Mouse (Mus musculus) embryonic fibroblast, embryonic 13.5 days (primary cell): ENCODE results near the gene Rnpep. TPM values are rescaled to one million over a fixed set of nuclear protein-coding genes. Genes with fewer than 3 reads are reported as not detected.

Experiments used
- H3K27ac ChIP-seq: 2 replicates; pipeline ENCODE4 v1.5.1; 2012; ENCODE audit warnings: low read length, control low read depth, inconsistent platforms; ENCODE audit not compliant: insufficient read depth
- H3K4me1 ChIP-seq: 2 replicates; pipeline ENCODE4 v1.6.1; 2011; ENCODE audit warnings: low read length; ENCODE audit not compliant: control insufficient read depth, insufficient read depth
- H3K4me3 ChIP-seq: 2 replicates; pipeline ENCODE4 v1.5.1; 2011; ENCODE audit warnings: mild to moderate bottlenecking, control low read depth, low read length; ENCODE audit not compliant: insufficient read depth
- CTCF ChIP-seq: IDR thresholded peaks from 2 replicates; pipeline ENCODE4 v1.5.1; 2011; ENCODE audit warnings: mild to moderate bottlenecking, control low read depth, low read length, moderate library complexity, borderline replicate concordance; ENCODE audit not compliant: insufficient read depth
- POLR2A ChIP-seq: IDR thresholded peaks from 2 replicates; pipeline ENCODE4 v1.6.1; 2011; ENCODE audit warnings: low read depth, mild to moderate bottlenecking, control low read depth, low read length, moderate library complexity
- polyA plus RNA-seq: library from polyadenylated mRNA; stranded (reverse); fragments of >200 nt; gene quantifications from 2 replicates; pipeline ENCODE4 v1.2.4, GENCODE M21; 2011; ENCODE audit warnings: low read depth; ENCODE audit not compliant: missing spikeins, insufficient read length

The Rnpep gene
- polyA plus RNA-seq, 1 experiment, result 49.3 TPM

GRCm38 (mm10) chr1:135286311-135286710 is 2.4 kb upstream of the Rnpep start:
- H3K4me3 ChIP-seq, result no peak overlapping the region
- TF ChIP-seq POLR2A, result no peak
- TF ChIP-seq CTCF, result no peak

GRCm38 (mm10) chr1:135283287-135283825 is 528 bp downstream of the Rnpep start:
- peak overlapping the region; percentile 38 for H3K27ac ChIP-seq
- H3K4me1 ChIP-seq, result no peaks in the 10 kb centered on the region
- peak overlapping the region; percentile 54 for H3K4me3 ChIP-seq
- no peak for TF ChIP-seq CTCF
- no peak for TF ChIP-seq POLR2A

More at GRCm38 (mm10) chr1:135286311-135286710, 2.4 kb upstream of the Rnpep start:
- H3K27ac ChIP-seq, result no peak overlapping the region
- H3K4me1 ChIP-seq, result no peaks in the 10 kb centered on the region

- Histone ChIP-seq H3K4me3 (peak overlapping the region; percentile 54), H3K27ac (0 out of 2 replicates have a peak overlapping the region, but pooled peaks have one; percentile 38), H3K4me1 (no peaks in the 10 kb centered on the region)
- TF ChIP-seq CTCF (no peak), POLR2A (no peak)
Measured at GRCm38 (mm10) chr1:135282536-135283286, 1.2 kb downstream of the Rnpep start.

- H3K27ac ChIP-seq, result no peak overlapping the region
- H3K4me1 ChIP-seq, result no peaks in the 10 kb centered on the region
- no peak overlapping the region for H3K4me3 ChIP-seq
- no peak for TF ChIP-seq CTCF
Measured at GRCm38 (mm10) chr1:135281841-135282240, 2.0 kb downstream of the Rnpep start.

DNA sequence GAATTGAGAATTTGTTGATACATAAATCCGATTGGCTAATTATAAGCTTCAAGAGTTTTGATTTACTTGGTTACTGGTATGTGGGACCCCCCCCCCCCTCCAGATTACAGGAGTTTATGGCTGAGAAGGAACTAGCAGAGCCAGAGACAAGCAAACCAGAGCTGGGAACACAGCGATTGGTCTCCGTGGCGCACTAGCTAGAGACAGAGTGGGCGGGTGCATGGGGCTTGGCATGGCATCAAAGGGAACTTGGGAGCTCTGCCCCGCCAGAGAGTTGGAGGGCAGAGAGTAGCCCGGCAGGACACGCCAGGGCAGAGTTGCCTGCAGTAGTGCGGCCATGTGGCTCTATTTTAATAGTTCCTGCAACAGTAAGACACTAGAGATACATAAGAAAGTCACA is 3.2 kb downstream of the Rnpep start:
- no peak overlapping the region for H3K4me3 ChIP-seq
- H3K4me1 ChIP-seq, result no peaks in the 10 kb centered on the region
- H3K27ac ChIP-seq, result no peak overlapping the region
- TF ChIP-seq CTCF (no peak), POLR2A (no peak)

- Histone ChIP-seq H3K4me1 (no peaks in the 10 kb centered on the region), H3K4me3 (no peak overlapping the region), H3K27ac (no peak overlapping the region)
- TF ChIP-seq CTCF, result no peak
- no peak for TF ChIP-seq POLR2A
Measured at GRCm38 (mm10) chr1:135271371-135271770, 12.5 kb downstream of the Rnpep start.

DNA sequence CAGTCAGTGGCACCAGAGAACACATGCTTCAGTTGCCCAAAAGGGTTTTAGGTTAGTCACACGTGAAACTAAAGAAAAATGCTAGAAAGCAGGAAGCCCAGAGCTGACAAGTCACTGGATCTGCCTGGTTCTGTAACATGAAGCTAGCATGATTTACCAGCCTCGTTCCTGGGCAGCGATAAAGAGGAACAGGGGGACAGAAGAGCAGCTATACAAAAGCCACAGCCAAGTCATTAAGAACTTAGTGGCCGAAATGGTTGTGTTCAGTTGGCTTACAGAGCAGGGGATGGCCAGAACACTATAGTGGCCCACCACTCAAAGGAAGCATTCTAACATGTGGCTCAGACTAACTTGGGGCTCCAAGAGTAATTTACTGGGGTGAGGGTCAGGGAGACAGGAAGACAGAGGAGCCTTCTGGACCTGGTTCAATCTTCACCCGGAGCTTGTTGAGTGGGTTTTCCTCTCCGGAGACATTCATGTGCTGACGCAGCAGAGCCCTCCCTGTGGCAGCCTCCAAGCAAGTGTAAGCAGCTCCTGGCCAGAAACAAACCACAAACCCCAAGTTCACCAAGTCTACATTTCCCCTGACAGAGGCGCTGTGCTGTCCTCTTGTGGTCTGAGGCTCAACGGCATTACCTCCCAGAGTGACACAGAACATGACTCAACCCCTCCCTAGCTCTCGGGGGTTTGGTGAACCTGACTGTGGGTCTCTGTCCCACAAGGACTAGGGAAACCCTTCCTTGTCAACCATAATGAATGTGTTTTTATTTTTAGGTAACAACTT is 16.0 kb downstream of the Rnpep start:
- Histone ChIP-seq H3K4me1 (no peaks in the 10 kb centered on the region), H3K27ac (no peak overlapping the region), H3K4me3 (no peak overlapping the region)
- TF ChIP-seq CTCF, result no peak
- TF ChIP-seq POLR2A, result no peak

GRCm38 (mm10) chr1:135265834-135266233 is 18.1 kb downstream of the Rnpep start:
- Histone ChIP-seq H3K4me3 (no peak overlapping the region), H3K4me1 (no peaks in the 10 kb centered on the region), H3K27ac (no peak overlapping the region)
- TF ChIP-seq CTCF (no peak), POLR2A (no peak)

- TF ChIP-seq CTCF (no peak), POLR2A (no peak)
- H3K27ac ChIP-seq, result no peak overlapping the region
- H3K4me1 ChIP-seq, result no peaks in the 10 kb centered on the region
- H3K4me3 ChIP-seq, result no peak overlapping the region
Measured at GRCm38 (mm10) chr1:135263316-135263715, 20.6 kb downstream of the Rnpep start.

DNA sequence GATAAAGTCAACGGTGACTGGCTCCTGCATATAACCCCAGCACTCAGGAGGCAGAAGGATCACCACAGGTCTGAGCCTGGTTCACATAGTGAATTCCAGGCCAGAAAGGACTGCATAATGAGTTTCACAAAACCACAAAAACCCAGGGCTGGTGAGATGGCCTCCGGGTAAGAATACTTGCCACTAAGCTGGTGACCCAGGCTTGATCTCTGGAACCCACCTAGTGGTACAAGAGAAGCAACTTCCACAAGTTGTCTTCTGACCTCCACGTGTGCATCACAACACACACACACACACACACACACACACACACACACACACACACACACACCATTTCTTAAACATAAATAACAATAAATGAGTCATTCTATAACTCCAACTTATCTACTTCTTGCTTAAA is 21.6 kb downstream of the Rnpep start:
- no peak overlapping the region for H3K4me3 ChIP-seq
- no peak for TF ChIP-seq POLR2A
- no peak for TF ChIP-seq CTCF
- H3K27ac ChIP-seq, result no peak overlapping the region
- no peaks in the 10 kb centered on the region for H3K4me1 ChIP-seq
